Mouse (Mus musculus): ENCODE data around the gene Dennd4a. TPM values are rescaled to one million over a fixed set of nuclear protein-coding genes. Genes with fewer than 3 reads are reported as not detected.
"Not testable (repeated sequence)": the region's sequence is repeated elsewhere in the genome, so short reads cannot be mapped to it uniquely, and the experiment has no call there.

The Dennd4a gene
- total RNA-seq, 2 experiments from 2014 or later, result 2.6 to 3.5 TPM

DNA sequence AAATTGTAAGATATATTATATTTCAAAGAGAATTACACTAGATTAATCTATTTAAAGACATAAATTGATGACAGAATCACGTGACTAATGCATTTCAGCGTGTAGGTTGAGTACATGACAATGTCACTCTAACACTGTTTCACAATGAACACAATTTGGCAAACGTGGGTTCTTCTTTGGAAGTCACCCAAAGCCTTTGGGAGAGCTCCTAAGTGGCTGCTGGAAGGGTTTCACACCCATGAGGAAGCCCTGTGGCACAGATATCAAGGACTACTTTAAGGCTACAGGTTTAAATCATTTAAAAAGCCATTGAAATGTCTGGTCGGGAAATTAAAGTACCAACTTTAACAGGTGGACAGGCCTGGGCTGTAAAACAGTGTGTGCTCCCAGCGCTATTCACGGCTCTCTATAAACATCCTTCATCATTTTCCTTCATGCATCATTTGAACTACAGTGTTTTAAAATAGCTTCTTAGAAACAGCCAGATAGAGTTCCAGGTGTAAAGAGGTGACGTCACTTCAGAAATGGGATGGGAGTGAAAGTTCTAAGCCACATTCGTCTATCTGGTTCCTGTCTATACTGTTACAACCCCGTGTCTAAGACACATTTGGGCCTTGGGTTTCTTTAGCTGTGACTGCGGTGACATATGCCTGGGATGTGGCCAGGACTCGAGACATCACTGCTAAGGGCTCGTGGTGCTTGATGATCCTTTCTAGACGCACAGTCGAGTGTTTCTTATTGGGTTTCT, 3.9 kb upstream of the Dennd4a start:
- intact Hi-C loops (cut with DNase I), result no loop called here
- no peak for DNase-seq

DNA sequence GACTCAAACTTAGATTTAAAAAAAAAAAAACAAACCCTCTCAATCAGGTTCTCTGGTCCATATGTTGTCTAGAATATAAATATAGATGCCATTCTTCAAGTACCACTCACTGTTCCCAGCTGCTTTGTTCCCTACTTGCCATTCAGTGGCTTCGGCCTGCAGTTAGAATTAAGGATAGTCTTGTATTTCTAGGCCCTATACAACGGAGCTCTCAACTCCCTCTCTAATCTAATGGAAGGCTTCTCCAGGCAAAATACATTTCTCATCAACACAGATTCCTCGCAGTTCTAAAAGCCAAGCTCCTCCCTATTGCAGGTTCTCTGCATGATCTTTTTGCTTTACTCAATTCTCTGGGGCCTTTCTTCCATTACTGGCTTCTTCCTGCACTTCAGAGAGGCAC, 1.3 kb upstream of the Dennd4a start:
- intact Hi-C loops (cut with DNase I), result no loop called here
- DNase-seq, result no peak

DNA sequence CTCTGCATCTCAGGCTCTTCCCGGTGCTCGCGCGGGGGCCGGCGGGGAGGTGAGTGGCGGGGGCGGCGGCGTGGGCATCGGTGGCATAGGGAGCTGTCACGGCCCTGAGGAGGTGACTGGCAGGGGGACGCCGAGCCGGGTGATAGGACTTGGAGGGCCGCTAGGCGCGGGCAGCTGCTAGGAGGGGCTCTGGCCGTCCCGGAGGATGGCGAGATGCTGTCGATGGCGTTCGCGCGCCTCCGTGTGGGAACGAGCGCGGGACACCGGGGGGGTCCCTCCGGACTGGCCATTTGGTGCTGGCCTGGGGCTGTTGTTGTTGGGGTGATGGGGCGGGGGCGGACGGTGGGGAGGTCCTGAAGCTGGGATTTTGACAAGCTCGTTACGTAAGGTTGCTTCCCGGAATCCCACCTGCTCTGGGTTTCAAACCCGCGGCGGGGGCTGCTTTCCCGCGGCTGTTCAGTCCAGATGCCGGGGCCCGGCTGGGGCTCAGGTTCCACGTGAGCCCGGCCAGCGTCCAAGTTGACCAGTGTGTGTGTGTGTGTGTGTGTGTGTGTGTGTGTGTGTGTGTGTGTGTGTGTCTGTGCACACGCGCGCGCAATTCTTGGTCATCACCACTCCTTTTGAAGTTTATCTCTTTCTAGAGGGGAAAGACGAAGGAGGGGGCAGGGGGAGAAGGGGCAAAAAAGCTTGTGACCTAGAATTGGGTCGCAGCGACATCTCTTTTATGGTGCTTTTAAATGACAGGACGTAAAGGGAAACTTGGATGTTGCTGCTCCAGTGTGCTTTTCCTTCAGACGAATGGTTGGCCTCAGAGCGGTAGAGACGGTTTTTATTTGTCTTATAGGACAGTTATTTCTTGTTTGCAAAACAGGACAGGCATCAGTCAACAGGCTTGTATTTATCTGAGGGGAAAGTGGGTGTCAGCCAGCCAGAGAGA, 666 bp downstream of the Dennd4a start:
- DNase-seq, result peak; percentile 21 to 56
- intact Hi-C loops (cut with DNase I), result no loop called here

DNA sequence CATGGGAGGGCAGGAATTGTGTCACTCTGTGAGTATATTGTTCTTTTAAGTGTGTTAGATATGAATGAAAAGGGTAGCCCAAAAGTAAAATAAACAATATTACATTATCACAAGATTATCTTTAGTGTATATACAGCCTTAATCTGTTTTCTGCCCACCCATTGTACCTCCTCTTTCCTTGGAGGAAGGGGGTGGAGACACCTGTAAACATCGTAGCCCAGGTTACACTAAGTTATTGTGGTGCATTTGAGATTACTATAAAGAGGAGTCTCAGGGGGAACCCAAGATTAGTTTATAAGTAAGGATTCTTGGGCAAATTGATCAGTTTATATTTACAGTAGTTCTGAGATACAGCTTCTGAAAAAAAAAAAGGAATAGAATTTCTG, 1.3 kb downstream of the Dennd4a start:
- no peak for DNase-seq
- intact Hi-C loops (cut with DNase I), result no loop called here

DNA sequence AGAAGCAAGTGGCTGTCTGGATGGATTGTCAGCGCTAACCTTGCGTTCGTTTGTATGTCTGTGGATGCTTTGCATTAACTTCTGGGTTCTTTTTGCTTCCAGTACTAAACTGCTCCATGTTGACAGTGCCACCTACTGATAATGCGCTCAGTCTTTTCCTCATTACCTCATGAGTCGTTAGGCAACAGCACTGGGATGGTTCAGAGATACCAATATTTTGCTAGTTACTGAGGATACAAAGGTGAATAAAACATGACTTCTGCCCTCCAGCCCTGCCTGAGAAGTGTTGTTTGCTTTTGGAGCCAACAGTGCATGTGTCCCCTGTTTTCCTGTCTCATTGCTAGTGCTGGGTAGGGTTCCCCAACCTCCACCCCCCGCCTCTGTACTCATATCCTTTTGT, 3.1 kb downstream of the Dennd4a start:
- intact Hi-C loops (cut with DNase I), result no loop called here
- no peak for DNase-seq

GRCm38 (mm10) chr9:64819686-64820085, 8.5 kb downstream of the Dennd4a start:
- DNase-seq; intact Hi-C loops (cut with DNase I): not testable (repeated sequence)

DNA sequence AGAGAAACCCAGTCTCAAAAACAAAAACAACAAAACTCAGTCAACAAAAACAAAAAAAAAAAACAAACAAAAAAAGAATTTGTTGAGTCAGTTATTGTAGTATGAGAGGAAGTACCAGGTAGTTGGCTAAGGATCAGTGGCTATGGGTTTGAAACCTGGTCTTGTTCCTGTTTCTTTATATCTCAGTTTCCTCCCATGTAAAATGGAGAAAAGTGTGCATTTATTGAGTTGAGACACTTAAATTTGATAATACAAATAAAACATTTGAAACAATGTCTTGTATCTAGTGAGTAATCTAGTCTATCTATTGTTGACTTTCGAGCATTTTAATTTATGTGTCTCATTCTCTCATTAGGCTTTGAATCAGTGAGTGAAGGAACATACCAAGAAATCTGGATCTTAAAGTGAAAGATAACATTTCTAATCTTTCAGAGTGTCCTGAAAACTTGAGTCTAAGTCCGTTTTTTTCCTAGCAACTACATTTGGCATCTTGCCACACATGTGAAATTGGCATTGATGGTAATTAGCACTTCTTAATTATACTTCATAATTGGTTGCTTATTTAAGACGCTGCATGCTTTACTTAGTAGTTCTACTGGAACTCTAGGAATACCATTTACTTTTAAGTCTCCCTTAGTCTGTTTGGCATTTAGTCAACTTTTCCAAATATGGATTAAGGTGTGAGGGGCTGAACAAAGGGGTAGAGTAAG, 9.1 kb downstream of the Dennd4a start:
- DNase-seq, result no peak
- intact Hi-C loops (cut with DNase I), result no loop called here

GRCm38 (mm10) chr9:64822235-64822634, 11.1 kb downstream of the Dennd4a start:
- no peak for DNase-seq
- intact Hi-C loops (cut with DNase I), result no loop called here

- intact Hi-C loops (cut with DNase I), result no loop called here
- DNase-seq, result no peak
These were observed 13.4 kb downstream of the Dennd4a start for GRCm38 (mm10) chr9:64824389-64825008.

DNA sequence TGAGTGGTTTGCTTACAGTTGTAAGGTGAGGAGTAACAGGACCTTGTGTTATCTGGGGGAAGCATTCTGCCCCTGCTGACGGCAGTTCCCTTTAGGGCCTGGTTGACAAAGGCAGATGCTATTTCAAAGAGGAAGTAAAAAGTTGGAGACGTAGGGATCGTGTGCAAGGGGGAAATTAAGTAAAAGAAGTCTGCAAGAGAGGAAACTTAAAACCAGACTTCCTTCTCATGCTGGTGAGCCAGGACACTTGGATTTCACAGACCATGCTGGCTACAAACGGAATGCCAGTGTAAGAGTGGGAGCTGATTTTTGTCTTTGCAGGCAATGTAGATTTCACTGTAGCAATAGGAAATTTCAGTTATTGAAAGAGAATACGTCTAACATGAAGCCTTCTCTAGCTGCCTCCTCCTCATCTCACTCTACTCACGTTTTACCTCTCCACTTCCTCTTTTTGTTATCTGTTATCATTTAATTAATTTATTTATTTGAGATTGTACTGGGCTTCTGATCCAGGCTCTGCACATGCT, 19.0 kb downstream of the Dennd4a start:
- DNase-seq, result no peak

GRCm38 (mm10) chr9:64830641-64831040, 19.5 kb downstream of the Dennd4a start:
- DNase-seq, result no peak
- intact Hi-C loops (cut with DNase I), result no loop called here

More for the DNA sequence above, 19.0 kb downstream of the Dennd4a start:
- intact Hi-C loops (cut with DNase I), result no loop called here

DNA sequence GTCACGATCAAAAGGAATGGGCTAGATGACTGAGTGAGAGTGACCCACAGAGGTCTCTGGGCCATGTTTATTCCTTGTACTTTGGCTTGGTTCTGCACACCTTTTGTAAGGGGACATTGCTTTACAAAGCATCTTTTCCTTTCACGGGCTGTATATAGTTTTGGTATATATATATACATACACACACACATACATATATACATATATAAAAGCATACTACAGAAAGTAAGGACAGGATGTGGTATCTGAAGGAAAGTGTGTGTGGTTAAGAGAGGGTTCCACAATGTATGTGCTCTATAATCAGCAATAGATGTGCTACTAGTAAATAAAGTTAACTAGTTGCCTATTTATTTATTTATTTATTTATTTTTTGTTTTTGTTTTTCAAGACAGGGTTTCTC, 20.6 kb downstream of the Dennd4a start:
- DNase-seq, result no peak
- intact Hi-C loops (cut with DNase I), result no loop called here

DNA sequence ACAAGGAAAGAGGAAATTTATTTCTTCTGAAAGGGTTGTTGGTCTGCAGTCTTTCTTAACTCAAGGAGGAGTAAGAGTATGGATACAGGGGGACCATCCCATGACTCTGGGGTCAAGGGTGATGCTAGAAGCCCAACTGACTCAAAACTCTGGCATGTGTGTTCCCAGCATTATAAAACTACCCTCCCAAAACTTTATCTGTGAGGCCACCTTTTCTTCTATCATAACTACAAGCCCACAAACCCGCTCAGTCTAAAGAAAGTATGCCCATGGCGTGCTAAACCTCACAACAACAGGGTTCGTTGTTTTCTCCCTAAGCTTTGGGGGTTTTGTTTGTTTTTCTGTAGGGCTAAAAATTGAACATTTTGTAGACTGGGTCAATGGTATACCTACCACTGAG, 23.3 kb downstream of the Dennd4a start:
- intact Hi-C loops (cut with DNase I), result no loop called here
- no peak for DNase-seq

DNA sequence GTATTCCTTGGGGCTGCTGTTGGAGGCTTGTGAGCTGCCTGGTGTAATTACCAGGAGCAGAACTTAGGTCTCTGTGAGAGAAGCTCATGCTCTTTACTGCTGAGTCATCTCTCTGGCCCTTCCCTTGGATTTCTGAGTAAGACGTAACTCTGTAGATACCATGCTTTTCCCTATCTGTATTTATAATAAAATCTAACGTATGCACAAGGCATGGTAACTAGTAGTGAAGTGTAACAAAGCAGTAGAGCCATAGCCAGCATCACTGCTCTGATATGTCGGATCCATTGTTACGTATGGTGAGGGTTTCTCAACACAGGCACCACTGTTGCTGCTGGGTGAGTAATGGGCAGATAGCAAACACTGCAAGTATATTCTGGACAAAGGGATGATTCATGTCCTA, 34.2 kb downstream of the Dennd4a start:
- intact Hi-C loops (cut with DNase I), result no loop called here

DNA sequence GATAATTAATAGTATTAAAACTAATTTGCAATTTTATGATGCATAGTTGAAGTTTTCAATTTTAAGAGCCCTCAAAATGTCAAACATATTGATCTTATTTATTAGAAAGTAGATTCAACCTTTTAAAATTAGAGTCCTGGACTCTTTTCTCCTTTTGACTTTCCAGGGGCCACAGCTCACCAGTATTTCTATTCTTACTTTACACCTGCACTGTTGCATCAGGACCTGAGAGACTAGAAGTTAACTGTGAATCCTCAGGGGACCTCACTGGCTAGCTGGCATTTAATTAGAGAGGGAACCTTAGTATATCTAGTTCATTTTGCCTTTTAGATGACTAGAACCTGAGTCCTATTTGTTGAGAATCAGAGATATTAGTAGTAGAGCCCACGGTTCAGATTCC, 38.4 kb downstream of the Dennd4a start:
- intact Hi-C loops (cut with DNase I), result no loop called here
- DNase-seq, result no peak

More for the DNA sequence above, 34.2 kb downstream of the Dennd4a start:
- DNase-seq, result no peak

DNA sequence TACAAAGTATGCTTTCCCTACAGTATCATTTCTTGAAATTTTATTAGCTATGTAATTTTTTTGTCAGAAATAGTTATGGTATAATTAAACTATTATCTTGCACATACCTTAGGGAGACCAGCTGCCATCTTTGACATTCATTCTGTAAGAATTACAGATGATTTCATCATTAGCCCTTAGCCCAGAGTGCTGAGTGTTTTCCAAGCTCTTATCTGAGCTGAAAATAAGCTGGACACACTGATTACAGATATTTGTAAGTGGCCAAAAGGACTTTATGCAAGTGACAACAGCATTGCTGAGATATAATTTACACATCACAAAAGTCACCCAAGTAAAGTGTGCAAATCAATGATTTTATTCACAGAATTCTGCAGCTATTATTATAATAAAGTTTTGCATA, 48.9 kb downstream of the Dennd4a start:
- DNase-seq, result no peak
- intact Hi-C loops (cut with DNase I), result loop anchor here (5.0 kb wide), 1 partner anchor 78 kb away; no protein-coding TSS in a partner anchor

- intact Hi-C loops (cut with DNase I), result loop anchor here (5.0 kb wide), 1 partner anchor 80 kb away; no protein-coding TSS in a partner anchor
- DNase-seq, result no peak
These were observed 51.5 kb downstream of the Dennd4a start for GRCm38 (mm10) chr9:64862687-64863086.

GRCm38 (mm10) chr9:64886008-64886407, 74.9 kb downstream of the Dennd4a start:
- DNase-seq, result no peak
- intact Hi-C loops (cut with DNase I), result no loop called here

DNA sequence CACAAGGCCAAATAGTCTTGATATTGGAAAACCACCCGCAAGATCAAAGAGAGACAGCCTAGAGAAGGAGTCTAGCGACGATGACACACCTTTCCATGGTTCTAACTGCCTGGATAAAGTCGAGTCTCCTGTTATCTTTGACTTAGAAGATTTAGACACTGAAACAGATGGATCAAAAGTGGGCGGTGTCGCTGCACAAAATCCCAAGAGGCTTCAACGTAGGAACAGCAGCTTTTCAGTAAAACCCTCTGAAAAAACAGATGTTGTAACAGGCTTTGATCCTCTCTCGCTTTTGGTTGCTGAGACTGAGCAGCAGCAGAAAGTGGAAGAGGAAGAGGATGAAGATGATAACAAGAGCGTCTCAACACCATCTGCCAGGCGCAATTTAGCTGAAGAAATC, 85.5 kb downstream of the Dennd4a start:
- DNase-seq, result no peak
- intact Hi-C loops (cut with DNase I), result no loop called here

DNA sequence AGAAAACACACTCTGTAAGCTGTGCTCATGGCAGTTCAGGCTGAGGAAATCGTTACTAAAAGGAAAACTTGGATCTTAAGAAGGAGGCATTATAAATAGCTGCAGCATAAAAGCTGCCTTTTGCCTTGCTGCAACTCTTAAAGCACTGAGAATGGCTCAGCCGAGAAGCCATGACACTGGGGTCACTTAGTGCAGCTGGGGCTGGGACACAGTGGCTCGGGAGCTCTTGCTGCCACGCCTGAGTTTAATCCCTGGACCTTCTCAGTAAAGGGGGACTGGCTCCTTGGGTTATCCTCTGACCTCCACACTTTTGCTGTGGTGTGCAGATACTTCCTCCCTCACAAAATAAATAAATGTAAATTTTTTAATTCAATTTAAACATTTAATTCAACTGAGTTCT, 91.7 kb downstream of the Dennd4a start:
- DNase-seq, result no peak
- intact Hi-C loops (cut with DNase I), result loop anchor here (5.0 kb wide), 1 partner anchor 116 kb away; no protein-coding TSS in a partner anchor

Data from gastrocnemius, postnatal 36 days (tissue).